Mouse (Mus musculus): ENCODE results near the gene Hydin. TPM values are rescaled to one million over a fixed set of nuclear protein-coding genes. Genes with fewer than 3 reads are reported as not detected.
"Not testable (repeated sequence)": the region's sequence is repeated elsewhere in the genome, so short reads cannot be mapped to it uniquely, and the experiment has no call there.

The Hydin gene
- polyA plus RNA-seq, 1 experiment from 2014 or later, result 0.21 TPM

DNA sequence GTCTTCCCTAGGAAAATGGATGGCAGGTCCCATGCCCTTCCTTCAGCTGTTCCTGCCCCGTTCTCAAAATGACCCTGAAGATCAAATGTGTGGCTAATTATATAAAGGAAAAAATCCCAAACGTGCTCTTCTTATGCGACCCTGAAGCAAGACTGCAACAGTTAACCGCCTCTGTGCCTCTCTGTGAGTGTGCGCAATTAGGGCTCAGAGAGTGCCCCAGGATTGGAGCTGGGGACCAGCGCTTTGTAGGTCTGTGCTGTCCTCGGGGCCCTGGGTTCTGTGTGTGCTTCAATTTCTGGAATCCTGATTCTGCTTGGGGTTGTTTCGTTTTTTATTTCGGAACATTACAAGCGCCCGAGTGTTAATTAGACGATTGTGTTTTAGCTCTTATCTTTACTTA is 491 bp downstream of the Hydin start:
- Histone ChIP-seq H3K4me2 (peak overlapping the region; percentile 79), H3K9ac (peak overlapping the region; percentile 72), H3K36me3 (no peaks in the 10 kb centered on the region), H3K4me3 (peak overlapping the region; percentile 49), H3K27me3 (replicated peaks) (peaks cover 10% of the 10 kb centered on the region), H3K9me3 (no peaks in the 10 kb centered on the region), H3K27ac (replicated peaks) (no peak overlapping the region), H3K4me1 (peaks cover 11% of the 10 kb centered on the region)
- 12% methylated on average over 12 of the region's 12 CpGs for WGBS
- no peak for ATAC-seq (ENCODE audit: extremely low read depth, insufficient number of reproducible peaks, low FRiP score, low TSS enrichment)

DNA sequence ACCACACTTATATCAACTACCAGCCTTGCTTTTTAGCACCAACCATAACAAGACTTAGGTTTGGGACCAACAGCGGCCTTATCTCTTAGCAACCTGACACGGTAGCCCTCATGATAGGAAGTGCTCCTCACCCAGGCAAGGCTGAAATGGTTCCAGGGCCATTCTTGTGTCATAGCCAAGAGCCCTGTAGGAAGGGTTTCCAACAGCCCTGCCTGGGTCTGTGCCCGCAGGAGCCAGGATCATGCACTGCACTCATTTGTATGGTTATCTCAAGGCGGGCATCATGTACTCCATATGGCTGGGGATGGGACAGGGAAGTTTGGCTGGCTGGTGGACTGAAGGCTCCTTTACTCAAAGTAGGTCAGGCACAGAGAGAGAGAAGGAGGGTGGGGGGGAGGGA is 3.9 kb downstream of the Hydin start:
- Histone ChIP-seq H3K4me3 (no peak overlapping the region), H3K9ac (no peak overlapping the region), H3K27ac (replicated peaks) (no peak overlapping the region), H3K4me2 (no peak overlapping the region), H3K36me3 (no peaks in the 10 kb centered on the region), H3K9me3 (no peaks in the 10 kb centered on the region), H3K4me1 (peaks cover 11% of the 10 kb centered on the region), H3K27me3 (replicated peaks) (peaks cover 9% of the 10 kb centered on the region)
- no peak for ATAC-seq (ENCODE audit: extremely low read depth, insufficient number of reproducible peaks, low FRiP score, low TSS enrichment)
- WGBS, result 64% methylated on average over 4 of the region's 4 CpGs

DNA sequence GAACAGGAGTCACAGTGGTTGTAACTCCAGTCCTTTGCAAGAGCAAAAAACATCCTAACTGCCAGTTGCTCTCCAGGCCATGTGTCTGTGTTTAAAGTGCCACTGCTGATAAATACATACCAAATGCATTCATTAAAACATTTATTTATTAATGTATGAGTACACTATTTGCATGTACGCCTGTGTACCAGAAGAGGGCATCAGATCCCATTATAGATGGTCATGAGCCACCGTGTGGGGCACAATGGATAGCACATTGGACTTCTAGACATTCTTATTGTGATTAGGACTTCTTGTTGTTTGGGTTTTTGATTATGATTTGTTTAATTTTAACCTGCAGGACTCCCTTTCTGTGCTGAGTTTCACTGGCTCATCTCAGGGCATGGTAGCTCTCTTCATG is 6.6 kb downstream of the Hydin start:
- WGBS, result 67% methylated on average over 2 of the region's 2 CpGs
- H3K27ac ChIP-seq (replicated peaks), result no peak overlapping the region
- ATAC-seq (ENCODE audit: extremely low read depth, insufficient number of reproducible peaks, low FRiP score, low TSS enrichment), result no peak

DNA sequence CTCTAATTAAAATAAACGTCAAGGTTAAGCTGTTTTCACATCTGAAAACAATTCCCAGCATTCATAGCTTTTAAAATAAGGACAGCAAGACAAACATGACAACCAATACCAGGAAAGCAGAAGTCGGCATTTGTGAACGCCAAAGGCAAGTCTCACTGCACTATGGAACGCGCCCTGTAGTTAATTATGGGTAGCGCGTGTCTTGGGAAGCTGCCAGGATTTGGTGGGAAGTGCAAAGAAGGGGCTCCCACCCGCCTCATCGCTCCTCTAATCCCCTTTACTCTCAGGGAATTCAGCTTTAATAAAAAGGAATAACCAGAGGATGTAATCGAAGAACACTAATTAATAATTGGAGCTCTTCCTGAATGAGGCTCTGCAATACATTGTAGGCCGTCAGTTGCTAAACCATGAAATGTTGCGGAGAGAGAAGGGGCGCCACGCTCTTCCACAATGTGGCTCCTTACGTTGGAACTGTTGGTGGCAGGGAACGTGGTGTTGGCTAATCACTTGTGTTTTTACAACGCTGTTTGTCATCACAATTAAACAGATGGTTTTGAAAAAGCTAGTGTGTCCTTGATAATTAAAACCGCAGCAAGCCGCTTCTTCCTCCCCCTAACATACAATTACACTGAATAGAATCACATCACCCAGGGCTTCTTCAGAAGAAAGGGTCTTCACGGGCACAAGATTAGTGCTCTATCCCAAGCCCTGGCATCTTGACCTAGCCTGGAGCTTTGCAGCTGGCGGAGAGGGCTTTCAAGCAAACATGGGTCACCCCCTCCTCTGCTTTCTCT is 8.9 kb downstream of the Hydin start:
- ATAC-seq (ENCODE audit: extremely low read depth, insufficient number of reproducible peaks, low FRiP score, low TSS enrichment), result no peak
- 79% methylated on average over 21 of the region's 21 CpGs for WGBS

More for the DNA sequence above, 6.6 kb downstream of the Hydin start:
- Histone ChIP-seq H3K9me3 (no peaks in the 10 kb centered on the region), H3K9ac (no peak overlapping the region), H3K4me3 (no peak overlapping the region), H3K4me1 (no peaks in the 10 kb centered on the region), H3K27me3 (replicated peaks) (peaks cover 11% of the 10 kb centered on the region), H3K4me2 (no peak overlapping the region), H3K36me3 (no peaks in the 10 kb centered on the region)

DNA sequence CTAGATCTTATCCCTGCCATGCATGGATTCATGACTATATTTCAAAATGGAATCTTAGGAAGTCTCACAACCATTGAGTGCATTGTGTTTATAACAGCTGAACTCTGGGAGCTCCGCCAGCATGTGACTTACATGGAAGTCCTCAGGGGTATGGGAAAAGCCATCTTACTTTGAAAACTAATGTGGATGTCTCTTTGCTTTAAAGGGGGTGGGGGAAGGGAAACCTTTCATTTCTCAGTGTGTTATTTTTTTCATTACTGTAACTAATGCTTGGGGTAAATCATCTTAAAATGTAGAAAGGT is 9.4 kb downstream of the Hydin start:
- Histone ChIP-seq H3K27ac (replicated peaks) (no peak overlapping the region), H3K9me3 (no peaks in the 10 kb centered on the region), H3K36me3 (no peaks in the 10 kb centered on the region), H3K9ac (no peak overlapping the region), H3K27me3 (replicated peaks) (peaks cover 5% of the 10 kb centered on the region), H3K4me3 (no peak overlapping the region), H3K4me2 (no peak overlapping the region), H3K4me1 (no peaks in the 10 kb centered on the region)
- no peak for ATAC-seq (ENCODE audit: extremely low read depth, insufficient number of reproducible peaks, low FRiP score, low TSS enrichment)
- 81% methylated on average over 1 of the region's 1 CpGs for WGBS

More for the DNA sequence above, 8.9 kb downstream of the Hydin start:
- Histone ChIP-seq H3K4me2 (no peak overlapping the region), H3K27ac (replicated peaks) (no peak overlapping the region), H3K9ac (no peak overlapping the region), H3K9me3 (no peaks in the 10 kb centered on the region), H3K4me3 (no peak overlapping the region), H3K27me3 (replicated peaks) (peaks cover 5% of the 10 kb centered on the region), H3K4me1 (no peaks in the 10 kb centered on the region), H3K36me3 (no peaks in the 10 kb centered on the region)

DNA sequence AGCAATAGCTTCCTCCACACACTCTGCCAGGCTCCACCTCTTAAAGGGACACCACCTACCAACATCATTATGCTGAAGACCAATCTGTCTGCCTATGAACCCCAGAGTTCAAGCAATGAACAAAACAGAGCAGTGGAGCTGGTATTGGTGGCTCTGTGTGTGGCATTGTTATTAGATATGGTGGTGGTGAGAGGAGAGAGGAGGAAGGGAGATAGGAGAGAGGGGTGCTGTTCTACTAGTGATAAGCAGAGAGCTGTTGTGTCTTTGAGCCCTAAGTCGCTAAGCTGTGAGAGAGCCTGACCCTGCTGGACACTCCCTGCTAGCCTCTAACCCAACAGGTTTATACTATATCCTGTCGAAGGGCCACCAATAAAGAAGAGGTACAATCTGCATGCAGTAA is 45.9 kb downstream of the Hydin start:
- no peaks in the 10 kb centered on the region for H3K36me3 ChIP-seq
- H3K4me2 ChIP-seq, result no peak overlapping the region
- no peak overlapping the region for H3K9ac ChIP-seq
- no peak for ATAC-seq (ENCODE audit: extremely low read depth, insufficient number of reproducible peaks, low FRiP score, low TSS enrichment)
- no peak overlapping the region for H3K27ac ChIP-seq (replicated peaks)
- 42% methylated on average over 2 of the region's 2 CpGs for WGBS
- no peaks in the 10 kb centered on the region for H3K4me1 ChIP-seq
- H3K9me3 ChIP-seq, result 0 out of 2 replicates have a peak, but pooled peaks cover 5% of the 10 kb centered on the region
- H3K27me3 ChIP-seq (replicated peaks), result no peaks in the 10 kb centered on the region
- no peak overlapping the region for H3K4me3 ChIP-seq

DNA sequence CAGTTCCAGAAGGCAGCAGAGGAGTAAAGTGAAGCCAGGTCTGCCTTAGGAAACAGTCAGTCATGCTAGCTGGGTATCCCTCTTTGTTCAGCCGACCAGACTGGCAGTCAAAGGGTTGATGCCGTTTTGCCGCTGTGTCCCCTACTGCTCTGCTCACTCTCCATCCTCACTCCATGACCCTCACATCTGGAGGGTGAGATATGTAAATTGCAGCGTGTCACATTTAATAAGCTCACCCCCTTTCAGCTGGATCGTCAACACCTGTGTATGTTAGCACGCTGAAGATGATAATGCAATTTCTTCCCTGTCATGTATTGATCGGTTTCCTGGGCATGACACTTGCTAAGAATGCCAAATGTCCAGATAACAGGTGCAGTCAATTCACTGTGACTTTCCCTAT is 49.0 kb downstream of the Hydin start:
- H3K9me3 ChIP-seq, result no peaks in the 10 kb centered on the region
- no peak overlapping the region for H3K9ac ChIP-seq
- H3K4me2 ChIP-seq, result no peak overlapping the region
- H3K4me3 ChIP-seq, result no peak overlapping the region
- ATAC-seq (ENCODE audit: extremely low read depth, insufficient number of reproducible peaks, low FRiP score, low TSS enrichment), result no peak
- H3K27ac ChIP-seq (replicated peaks), result no peak overlapping the region
- WGBS, result 60% methylated on average over 7 of the region's 7 CpGs
- no peaks in the 10 kb centered on the region for H3K4me1 ChIP-seq
- no peaks in the 10 kb centered on the region for H3K36me3 ChIP-seq
- H3K27me3 ChIP-seq (replicated peaks), result no peaks in the 10 kb centered on the region

DNA sequence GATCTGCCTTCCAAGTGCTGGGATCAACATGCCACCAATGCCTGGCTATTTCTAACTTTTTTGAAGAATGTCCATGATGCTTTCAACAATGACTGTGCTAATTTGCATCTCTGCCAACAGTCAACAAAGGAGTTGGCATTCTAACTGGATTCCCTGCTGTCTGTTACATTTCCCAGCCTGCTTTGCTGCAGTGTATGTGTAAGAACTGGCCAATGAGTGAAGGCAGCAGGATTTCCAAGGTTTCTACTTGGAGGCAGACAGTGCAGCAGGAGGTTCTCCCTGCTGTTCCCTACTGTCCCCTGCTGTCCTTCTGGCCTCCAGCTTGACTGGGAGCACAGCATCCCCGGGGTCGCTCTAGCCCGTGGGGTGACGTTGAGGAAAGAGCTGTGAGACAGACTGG is 52.8 kb downstream of the Hydin start:
- Histone ChIP-seq H3K27ac (replicated peaks) (no peak overlapping the region), H3K9ac (no peak overlapping the region), H3K27me3 (replicated peaks) (no peaks in the 10 kb centered on the region), H3K36me3 (no peaks in the 10 kb centered on the region), H3K4me2 (no peak overlapping the region), H3K4me1 (no peaks in the 10 kb centered on the region), H3K4me3 (no peak overlapping the region), H3K9me3 (no peaks in the 10 kb centered on the region)
- no peak for ATAC-seq (ENCODE audit: extremely low read depth, insufficient number of reproducible peaks, low FRiP score, low TSS enrichment)
- WGBS, result 50% methylated on average over 4 of the region's 4 CpGs

DNA sequence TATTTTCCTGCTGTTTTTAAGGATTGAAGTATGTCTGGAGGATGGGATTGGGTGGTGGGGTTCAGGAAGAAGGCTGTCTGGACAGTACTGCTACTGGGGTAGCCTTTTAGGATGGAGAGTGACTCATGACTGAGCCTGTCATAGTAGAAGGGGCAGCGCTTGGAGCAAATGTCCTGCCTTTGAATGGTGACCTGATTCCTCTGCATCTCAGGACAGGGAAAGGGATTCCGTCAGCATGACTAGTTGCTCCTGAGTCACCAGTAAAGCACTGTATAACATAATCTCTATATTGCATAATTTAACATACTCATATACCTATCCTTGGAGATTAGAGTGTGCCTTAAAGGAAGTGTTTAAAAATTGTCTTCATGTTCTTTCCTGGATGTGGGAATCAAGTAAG is 54.7 kb downstream of the Hydin start:
- Histone ChIP-seq H3K4me1 (no peaks in the 10 kb centered on the region), H3K9me3 (no peaks in the 10 kb centered on the region), H3K27ac (replicated peaks) (no peak overlapping the region), H3K4me2 (peak overlapping the region; percentile 49; the same call in 1 of the 2 replicates), H3K27me3 (replicated peaks) (no peaks in the 10 kb centered on the region), H3K36me3 (no peaks in the 10 kb centered on the region), H3K4me3 (no peak overlapping the region), H3K9ac (no peak overlapping the region)
- ATAC-seq (ENCODE audit: extremely low read depth, insufficient number of reproducible peaks, low FRiP score, low TSS enrichment), result no peak
- 46% methylated on average over 2 of the region's 2 CpGs for WGBS

DNA sequence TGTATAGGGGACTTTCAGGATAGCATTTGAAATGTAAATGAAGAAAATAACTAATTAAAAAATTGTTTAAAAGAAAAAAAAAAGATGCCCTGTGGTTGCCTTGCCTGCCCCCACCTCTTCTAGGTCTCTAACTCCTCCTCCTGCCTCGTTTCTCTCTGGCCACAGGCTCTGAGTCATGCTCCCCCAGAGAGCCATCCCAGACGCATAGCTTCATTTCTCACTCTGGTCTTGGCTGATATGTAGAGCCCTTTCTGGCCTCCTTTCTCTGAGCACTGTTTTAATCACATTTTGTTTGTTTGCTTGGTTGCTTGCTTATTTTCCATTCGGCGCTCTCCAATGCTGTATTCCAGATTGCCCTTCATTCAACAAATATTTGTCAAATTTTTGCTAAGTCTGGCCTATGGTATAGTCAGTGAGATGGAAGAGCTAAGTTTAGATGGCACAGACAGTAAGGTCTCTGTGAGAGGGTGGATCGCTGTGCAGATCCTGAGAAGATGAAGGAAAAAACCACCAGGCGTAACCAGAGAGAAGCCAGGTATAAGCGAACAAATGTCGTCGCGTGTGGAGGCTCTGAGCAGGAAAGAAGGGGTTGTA is 57.3 kb downstream of the Hydin start:
- H3K27me3 ChIP-seq (replicated peaks), result no peaks in the 10 kb centered on the region
- H3K4me1 ChIP-seq, result no peaks in the 10 kb centered on the region
- no peak for ATAC-seq (ENCODE audit: extremely low read depth, insufficient number of reproducible peaks, low FRiP score, low TSS enrichment)
- H3K4me3 ChIP-seq, result no peak overlapping the region
- H3K27ac ChIP-seq (replicated peaks), result no peak overlapping the region
- H3K9me3 ChIP-seq, result no peaks in the 10 kb centered on the region; the same call in 1 of the 2 replicates
- H3K36me3 ChIP-seq, result no peaks in the 10 kb centered on the region
- H3K9ac ChIP-seq, result no peak overlapping the region
- H3K4me2 ChIP-seq, result no peak overlapping the region
- 71% methylated on average over 10 of the region's 10 CpGs for WGBS

DNA sequence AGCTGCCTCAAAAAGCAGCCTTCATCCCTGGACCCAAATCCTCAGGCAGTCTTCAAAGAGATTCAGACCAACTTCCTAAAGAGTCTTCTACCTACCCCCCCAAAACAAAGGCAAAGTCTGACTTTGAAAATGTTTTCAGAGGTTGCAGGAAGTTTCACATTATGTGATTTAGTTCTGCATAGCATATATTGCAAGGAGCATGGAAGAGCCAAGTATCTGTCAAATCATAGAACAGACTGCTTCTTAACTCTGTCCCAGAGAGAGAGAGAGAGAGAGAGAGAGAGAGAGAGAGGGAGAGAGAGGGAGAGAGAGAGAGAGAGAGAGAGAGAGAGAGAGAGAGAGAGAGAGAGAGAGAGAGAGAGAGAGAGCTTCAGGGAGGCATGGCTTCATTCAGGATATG is 60.3 kb downstream of the Hydin start:
- not testable (repeated sequence) for H3K4me3 ChIP-seq; ATAC-seq (ENCODE audit: extremely low read depth, insufficient number of reproducible peaks, low FRiP score, low TSS enrichment); H3K4me2 ChIP-seq; H3K9me3 ChIP-seq; H3K27me3 ChIP-seq (replicated peaks); H3K36me3 ChIP-seq; H3K27ac ChIP-seq (replicated peaks); H3K9ac ChIP-seq; H3K4me1 ChIP-seq

DNA sequence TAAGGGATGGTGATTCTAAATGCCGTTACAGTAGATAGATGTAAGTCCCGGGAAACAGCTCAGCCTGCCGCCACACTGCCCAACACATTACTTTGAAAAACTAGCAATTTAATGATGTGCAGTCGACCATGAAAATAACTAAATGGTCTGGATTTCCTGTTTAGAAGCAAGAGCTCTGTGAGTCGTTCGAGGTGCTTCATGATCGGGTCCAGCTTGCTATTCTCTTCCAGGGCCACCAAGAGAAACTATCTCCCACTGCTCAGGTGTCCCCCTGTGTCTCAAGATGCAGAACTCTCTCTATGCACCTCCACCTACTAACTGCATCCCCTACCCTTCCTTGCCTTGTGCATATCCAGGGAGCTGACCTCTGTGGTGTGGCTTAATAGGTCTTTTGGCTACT is 66.6 kb downstream of the Hydin start:
- Histone ChIP-seq H3K9ac (no peak overlapping the region), H3K4me1 (no peaks in the 10 kb centered on the region)

More for the DNA sequence above, 66.6 kb downstream of the Hydin start:
- WGBS, result 70% methylated on average over 7 of the region's 7 CpGs
- no peak overlapping the region for H3K4me3 ChIP-seq
- no peaks in the 10 kb centered on the region for H3K9me3 ChIP-seq
- H3K27ac ChIP-seq (replicated peaks), result no peak overlapping the region
- no peaks in the 10 kb centered on the region for H3K27me3 ChIP-seq (replicated peaks)
- no peak for ATAC-seq (ENCODE audit: extremely low read depth, insufficient number of reproducible peaks, low FRiP score, low TSS enrichment)
- no peak overlapping the region for H3K4me2 ChIP-seq
- no peaks in the 10 kb centered on the region for H3K36me3 ChIP-seq

Data from heart, embryonic 13.5 days (tissue).